Mouse (Mus musculus): Measurements from ENCODE around the gene Chrm1.
"Not testable (repeated sequence)": the region's sequence is repeated elsewhere in the genome, so short reads cannot be mapped to it uniquely, and the experiment has no call there.

Chrm1 gene

DNA sequence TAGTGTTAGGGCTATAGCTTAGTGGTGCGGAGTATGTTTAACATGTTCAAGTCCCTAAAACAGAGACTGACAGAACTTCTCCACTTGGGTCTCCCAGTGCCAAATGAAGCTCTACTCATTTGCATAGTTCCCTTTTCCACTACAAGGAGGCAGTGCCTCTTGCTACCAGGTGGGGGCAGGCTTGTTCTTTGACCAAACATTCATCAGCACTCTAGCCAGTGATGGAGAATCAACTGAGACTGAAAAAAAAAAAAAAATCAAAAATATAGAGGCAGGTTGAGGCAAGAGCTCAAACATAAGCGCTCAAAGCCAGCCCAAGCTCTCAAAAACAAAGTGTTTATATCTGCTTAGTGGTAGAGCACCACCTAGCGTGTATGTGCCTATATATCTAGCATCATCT is 54.8 kb downstream of the Chrm1 start:
- no peak for DNase-seq (ENCODE audit: low spot score)

DNA sequence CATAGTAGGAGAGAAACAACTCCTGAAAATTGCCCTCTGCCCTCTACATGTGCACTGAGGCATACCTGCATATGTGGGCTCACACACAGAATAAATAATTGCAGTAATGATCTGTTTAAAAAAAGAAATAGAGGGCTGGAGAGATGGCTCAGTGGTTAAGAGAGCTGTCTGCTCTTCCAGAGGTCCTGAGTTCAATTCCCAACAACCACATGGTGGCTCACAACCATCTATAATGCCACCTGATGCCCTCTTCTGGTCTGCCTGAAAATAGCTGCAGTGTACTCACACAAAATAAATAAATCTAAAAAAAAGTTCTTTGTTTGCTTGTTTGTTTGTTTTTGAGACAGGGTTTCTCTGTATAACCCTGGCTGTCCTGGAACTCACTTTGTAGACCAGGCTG is 55.4 kb downstream of the Chrm1 start:
- not testable (repeated sequence) for DNase-seq (ENCODE audit: low spot score)

DNA sequence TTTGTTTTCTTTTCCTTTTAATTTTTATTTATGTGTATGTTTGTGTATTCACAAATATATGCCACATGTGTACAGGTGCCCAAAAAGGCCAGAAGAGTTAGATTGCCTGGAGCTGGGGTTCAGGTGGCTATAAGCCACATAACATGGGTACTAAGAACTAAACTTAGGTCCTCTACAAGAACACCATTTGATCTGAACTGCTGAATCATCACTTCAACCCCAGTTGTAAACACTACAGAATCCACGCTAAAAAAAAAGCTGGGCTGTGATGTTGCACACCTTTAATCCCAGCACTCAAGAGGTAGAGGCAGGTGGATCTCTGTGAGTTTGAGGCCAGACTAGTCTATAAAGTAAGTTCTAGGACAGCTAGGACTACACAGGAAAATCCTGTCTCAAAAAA is 57.8 kb downstream of the Chrm1 start:
- DNase-seq (ENCODE audit: low spot score): no peak

DNA sequence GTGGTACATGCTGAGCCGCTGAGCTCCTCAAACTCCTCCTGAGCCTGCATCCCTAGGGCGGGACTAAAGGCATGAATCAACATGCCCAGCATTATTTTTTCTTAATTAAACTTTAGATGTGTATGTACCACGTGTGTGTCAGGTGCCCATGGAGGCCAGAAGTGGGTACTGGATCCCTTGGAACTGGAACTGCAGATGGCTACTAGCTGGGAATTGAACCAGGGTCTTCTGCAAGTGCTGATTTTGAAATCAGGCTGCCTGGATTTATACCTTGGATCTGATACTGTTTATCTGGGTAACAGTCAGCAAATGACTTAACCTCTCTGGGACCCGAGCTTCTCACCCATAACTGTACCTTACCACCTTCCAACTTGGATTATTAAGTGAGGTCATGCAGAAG is 58.4 kb downstream of the Chrm1 start:
- DNase-seq (ENCODE audit: low spot score): no peak

DNA sequence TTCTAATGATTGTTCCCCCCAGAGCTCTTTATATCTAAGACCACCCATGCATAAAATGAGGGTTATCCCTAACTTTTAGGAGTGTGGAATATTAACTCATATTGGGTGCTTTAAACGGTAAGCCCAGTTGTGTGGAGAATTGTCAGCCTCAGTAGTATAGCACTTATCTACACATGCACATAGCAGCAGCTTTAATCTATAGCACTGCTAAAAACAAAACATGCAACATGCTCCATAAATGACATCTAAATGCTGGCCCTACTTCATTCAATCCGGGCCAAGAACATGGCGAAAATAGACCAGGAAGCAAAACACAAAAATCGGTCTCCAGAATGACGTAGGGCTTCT is 58.9 kb downstream of the Chrm1 start:
- DNase-seq (ENCODE audit: low spot score): no peak

DNA sequence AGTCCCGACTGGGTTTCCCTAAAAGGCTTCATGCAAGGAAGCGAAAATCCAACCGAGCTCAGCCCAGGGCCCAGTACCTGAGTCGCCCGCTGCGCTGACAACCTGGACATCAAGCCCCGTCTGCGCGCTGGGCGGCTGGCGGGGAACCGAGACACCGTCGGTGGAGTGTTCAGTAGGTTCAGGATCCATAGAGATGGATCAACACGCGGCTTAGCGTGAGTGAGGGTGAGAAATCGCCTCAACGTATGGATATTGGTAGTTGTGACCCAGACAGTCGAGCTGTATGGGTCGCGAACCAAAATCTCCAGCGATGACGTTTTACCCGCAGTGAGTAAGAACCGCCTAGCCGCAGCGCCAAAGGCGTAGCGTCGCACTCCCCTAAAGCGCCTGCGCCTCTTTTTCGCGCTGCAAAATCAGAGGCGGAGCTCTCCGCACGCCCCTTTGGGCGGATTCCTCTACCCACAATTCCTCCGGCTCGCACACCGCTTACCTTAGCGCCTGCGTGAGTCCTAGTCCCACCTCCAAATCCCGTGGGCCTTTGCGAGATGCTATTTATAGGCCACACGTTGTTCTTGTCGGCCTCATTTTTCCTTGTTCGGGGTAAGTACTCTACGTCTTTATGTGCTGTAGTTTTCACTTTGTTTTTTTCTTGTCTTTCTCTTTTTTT is 59.5 kb downstream of the Chrm1 start, which contains the start of gene Slc3a2:
TSS of gene Slc3a2 (minus strand) at position 463 of the 667 bp plus-strand sequence.
- peak; percentile 84 for DNase-seq (ENCODE audit: low spot score)

DNA sequence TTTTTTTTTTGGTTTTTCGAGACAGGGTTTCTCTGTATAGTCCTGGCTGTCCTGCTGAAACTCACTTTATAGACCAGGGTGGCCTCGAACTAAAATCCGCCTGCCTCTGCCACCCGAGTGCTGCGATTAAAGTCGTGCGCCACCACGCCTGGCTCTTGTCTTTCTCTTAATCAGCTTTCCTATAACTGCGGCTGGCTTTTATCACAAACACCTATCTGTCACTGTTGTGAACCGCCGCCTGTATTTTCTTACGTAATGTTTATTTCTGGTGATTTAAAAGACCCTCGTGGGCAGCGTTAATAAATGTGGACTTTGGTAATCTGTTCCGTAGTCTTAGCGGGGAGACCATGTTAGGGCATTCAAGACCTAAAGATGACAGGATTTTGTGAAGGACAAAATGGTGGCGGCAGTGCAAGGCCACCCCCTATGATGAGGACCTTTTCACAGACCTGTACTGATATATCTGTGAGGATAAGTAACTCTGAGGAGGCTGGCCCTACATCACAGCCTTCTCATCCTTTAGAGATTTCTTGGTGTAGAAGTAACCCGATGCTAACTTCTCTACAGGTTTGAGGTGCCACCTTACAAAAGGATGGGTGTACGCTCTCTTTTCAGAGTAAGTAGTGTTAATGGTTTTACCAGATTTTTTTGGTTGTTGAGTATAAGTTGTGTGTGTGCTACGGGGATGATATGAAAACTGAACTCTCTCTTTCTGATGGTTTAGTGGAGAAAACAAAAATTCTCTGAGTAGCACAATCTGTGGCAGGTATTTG is 60.2 kb downstream of the Chrm1 start:
- DNase-seq (ENCODE audit: low spot score): no peak

DNA sequence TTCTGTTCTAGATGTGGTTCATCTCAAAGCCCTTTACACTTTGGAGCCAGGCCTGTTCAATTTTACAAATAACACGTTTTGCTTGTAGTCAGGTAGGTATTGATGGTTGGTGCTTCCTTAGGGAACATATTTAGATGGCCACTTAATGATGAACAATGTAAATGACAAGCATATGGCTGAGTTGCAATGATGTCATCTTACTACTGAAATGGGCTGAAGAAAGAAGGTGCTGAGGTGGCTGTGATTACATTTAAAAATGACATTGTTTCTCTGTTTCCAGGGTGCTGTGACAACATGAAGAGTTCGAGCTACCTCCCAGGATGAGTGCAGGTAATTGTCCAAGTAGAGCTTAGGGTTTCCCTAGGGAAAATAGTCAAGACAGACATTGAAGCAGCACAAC is 60.8 kb downstream of the Chrm1 start:
- no peak for DNase-seq (ENCODE audit: low spot score)

DNA sequence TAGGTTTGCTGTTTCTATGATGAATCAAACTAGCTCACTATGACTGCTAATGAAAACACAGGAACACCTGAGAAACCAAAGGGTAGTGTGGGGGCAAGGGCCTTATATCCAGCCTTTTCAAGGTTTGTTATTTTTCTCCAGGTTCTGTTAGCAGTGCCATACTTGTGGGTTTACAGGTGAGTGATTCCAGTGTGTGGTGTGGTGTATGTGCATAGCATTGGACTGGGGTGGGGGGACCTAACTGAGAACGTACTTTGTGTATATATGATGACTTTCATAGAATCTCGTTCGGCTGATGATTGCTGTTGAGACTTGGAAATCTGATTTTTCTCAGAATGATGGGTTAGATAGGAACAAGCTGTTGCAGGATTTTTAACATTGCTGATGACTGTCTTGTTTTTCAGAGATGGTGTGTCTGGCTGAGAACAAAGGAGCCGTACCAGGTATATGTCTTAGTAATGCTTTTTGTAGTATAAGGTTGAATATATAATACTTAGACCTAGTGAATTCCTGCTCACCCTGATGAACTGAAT is 61.6 kb downstream of the Chrm1 start:
- DNase-seq (ENCODE audit: low spot score): no peak

DNA sequence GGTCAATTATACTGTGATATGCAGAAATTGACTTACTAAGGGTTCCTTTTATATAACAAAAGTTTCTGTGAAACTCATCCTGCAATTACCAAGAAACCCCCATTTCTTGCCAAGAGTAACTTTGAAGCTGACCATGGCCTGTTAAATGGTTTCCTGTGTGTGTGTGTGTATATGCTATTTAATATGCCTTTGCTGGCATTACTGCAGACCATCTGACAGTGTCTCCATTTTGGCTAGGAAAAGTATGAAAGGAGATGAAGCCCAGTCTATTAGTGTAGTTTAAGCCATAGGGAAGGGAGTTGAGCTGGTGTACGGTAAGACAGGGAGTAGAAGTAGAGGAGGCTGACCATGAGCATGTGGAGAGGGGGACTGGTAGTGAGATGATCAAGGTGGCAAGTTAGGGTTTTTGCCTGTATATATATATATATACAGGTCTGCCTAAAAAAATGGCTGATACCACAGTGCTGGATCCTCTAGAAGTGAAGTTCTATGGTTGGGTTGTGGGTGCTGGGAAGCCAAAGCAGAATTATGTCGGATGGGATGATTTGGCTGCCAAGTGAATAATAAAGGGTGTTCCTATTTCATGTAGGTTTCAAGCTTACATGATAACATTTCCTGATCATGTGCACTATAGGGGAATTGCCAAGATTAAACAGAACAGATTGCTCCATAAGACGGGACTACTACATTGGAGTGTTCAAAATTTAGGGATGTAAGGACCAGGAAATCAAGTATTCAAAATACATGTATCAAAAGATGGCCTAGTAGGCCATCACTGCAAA is 63.2 kb downstream of the Chrm1 start:
- no peak for DNase-seq (ENCODE audit: low spot score)

DNA sequence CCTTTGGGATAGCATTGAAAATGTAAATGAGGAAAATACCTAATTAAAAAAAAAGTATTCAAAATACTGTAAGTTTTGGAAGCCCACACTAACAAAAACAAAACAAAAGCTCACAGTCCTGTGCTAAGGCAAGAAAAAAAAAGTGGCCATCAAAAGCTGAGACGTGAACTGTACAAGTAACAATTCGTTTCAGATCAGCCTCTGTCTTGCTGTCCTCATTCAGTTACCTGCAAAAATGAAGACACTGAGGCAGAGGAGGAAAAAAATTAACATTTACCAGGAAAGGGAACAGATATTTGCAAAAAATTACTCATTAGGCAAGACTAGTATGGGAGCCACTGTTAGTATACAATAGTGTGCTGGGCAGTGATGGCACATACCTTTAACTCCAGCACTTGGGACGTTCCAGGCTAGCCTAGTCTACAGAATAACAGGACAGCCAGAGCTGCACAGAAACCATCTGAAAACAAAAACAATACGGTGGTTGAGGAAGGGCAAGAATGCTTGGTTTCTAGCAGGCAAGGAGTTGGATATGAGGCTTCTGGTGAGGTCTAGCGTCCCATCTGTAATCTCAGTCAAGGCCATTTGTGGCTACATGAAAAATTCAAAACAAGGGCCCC is 64.0 kb downstream of the Chrm1 start:
- no peak for DNase-seq (ENCODE audit: low spot score)

DNA sequence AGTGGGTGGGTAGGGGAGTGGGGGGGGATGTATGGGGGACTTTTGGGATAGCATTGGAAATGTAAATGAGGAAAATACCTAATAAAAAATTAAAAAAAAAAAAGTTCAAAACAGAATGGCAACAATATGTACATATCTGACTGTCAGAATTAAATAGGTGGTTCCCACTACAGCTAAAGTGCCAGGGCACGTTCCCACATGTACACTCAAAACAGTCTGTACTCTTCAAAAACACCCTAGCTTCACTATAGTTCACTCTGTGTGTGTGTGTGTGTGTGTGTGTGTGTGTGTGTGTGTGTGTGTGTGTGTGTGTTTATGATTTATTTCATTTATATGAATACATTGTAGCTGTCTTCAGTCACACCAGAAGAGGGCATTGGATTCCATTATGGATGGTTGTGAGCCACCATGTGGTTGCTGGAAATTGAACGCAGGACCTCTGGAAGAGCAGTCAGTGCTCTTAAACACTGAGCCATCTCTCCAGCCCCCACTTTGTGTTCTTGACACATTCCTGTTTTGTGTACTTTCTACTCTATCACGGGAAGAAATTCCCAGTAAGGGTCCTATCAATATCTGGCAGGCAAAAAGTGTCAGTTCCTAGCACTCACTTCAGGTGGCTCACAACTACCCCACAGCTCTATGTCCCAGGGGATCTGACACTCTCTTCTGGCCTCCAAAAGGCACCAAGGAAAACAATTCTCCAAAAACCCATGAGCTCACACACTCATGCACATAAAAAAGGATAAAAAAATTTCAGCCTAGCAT is 64.9 kb downstream of the Chrm1 start:
- DNase-seq (ENCODE audit: low spot score): not testable (repeated sequence)
